Mouse (Mus musculus) heart, embryonic 13.5 days (tissue): ENCODE data around the gene Polr3c. TPM values are rescaled to one million over a fixed set of nuclear protein-coding genes. Genes with fewer than 3 reads are reported as not detected.
"Not testable (repeated sequence)": the region's sequence is repeated elsewhere in the genome, so short reads cannot be mapped to it uniquely, and the experiment has no call there.

ENCODE experiments used
- ATAC-seq: fragments of 200-750 bp; cut with Nextera tagmentation; 2 replicates; pipeline ENCODE4 v1.8.0; 2017; ENCODE audit warnings: moderate TSS enrichment; ENCODE audit not compliant: insufficient number of reproducible peaks, low FRiP score, low TSS enrichment; ENCODE audit errors: extremely low read depth
- H3K27ac ChIP-seq: fragments of 300-500 bp; sonication (generic); replicated peaks from 2 replicates; pipeline ENCODE4 v1.5.1; 2015; ENCODE audit warnings: moderate library complexity, mild to moderate bottlenecking, inconsistent platforms
- H3K27me3 ChIP-seq: fragments of 300-500 bp; sonication (generic); replicated peaks from 2 replicates; pipeline ENCODE4 v1.6.1; 2015; ENCODE audit warnings: mild to moderate bottlenecking, inconsistent platforms
- H3K36me3 ChIP-seq: fragments of 300-500 bp; sonication (generic); 2 replicates; pipeline ENCODE4 v1.6.1; 2015; ENCODE audit warnings: mild to moderate bottlenecking, inconsistent platforms
- H3K4me1 ChIP-seq: fragments of 300-500 bp; sonication (generic); 2 replicates; pipeline ENCODE4 v1.6.1; 2015; ENCODE audit warnings: inconsistent platforms
- H3K4me2 ChIP-seq: fragments of 300-500 bp; sonication (generic); 2 replicates; pipeline ENCODE4 v1.6.1; 2015; ENCODE audit warnings: inconsistent platforms, mild to moderate bottlenecking, moderate library complexity
- H3K4me3 ChIP-seq: fragments of 300-500 bp; sonication (generic); 2 replicates; pipeline ENCODE4 v1.5.1; 2015; ENCODE audit warnings: moderate library complexity, mild to moderate bottlenecking, inconsistent platforms
- H3K9ac ChIP-seq: fragments of 300-500 bp; sonication (generic); 2 replicates; pipeline ENCODE4 v1.6.1; 2015; ENCODE audit warnings: inconsistent platforms, mild to moderate bottlenecking, moderate library complexity
- H3K9me3 ChIP-seq: fragments of 300-500 bp; sonication (generic); 2 replicates; pipeline ENCODE4 v1.6.1; 2016; ENCODE audit warnings: inconsistent platforms
- WGBS: fragments of 180-500 bp; shearing (Covaris S2); methylation state at CpG from one replicate; pipeline ENCODE4 v1.1.7; 2015; ENCODE audit warnings: mixed read lengths; 5-methylcytosine and 5-hydroxymethylcytosine counted together
- polyA plus RNA-seq: library from polyadenylated mRNA; unstranded; fragments of >200 nt; fragmentation: Nextera tagmentation; extraction: Ambion mirVana; gene quantifications from 2 replicates; pipeline ENCODE4 v1.2.1, GENCODE M21; 2015

Polr3c gene
- polyA plus RNA-seq, 1 experiment from 2014 or later = 25.2 TPM

DNA sequence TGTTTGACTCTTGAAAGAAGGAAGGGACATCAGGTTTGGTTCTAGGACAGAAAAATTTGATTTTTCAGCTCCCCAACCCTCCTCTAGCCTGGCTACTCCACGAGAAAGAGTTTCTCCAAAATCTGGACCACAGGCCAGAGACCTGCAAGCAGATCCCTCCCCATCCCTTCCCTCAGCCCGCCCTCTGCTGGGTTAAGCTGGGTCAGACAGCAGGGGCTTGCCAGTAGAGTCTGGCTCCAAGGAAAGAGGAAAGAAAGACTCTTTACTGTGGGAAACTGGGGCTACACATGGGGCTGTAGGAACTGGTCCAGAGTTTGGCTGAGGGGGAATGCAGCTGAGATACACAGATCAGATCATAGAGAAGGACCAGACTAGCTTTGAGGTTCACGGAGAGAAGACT, 34.9 kb downstream of the Polr3c start:
- WGBS = 25% methylated on average over 3 of the region's 3 CpGs
- H3K9me3 ChIP-seq = no peaks in the 10 kb centered on the region
- no peak overlapping the region for H3K4me3 ChIP-seq
- no peak overlapping the region for H3K4me2 ChIP-seq
- H3K27ac ChIP-seq = no peak overlapping the region
- H3K9ac ChIP-seq = no peak overlapping the region
- ATAC-seq = no peak
- peaks cover 20% of the 10 kb centered on the region for H3K27me3 ChIP-seq
- H3K36me3 ChIP-seq = no peaks in the 10 kb centered on the region
- peaks cover 20% of the 10 kb centered on the region for H3K4me1 ChIP-seq

DNA sequence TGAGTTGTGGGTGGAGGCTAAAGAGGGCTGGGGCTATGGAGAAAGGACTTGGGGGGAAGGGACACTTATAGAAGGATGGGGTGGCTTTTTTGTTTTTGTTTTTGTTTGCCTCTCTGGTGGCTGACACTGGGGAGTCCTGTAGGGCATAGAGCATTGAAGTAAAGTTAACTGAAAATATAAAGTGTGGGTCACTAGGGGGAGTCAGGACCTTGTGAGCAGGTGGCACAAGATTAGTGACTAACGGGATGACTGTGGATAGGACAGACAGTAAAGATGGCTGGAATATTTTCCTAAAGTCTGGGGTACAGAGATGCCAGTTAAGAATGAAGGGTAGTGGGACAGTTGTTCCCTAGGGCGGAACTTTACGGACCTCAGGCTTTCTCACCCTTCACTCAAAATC, 37.1 kb downstream of the Polr3c start:
- Histone ChIP-seq H3K4me2 (no peak overlapping the region), H3K4me3 (no peak overlapping the region), H3K9ac (no peak overlapping the region), H3K27me3 (peaks cover 34% of the 10 kb centered on the region), H3K9me3 (no peaks in the 10 kb centered on the region), H3K27ac (no peak overlapping the region), H3K36me3 (no peaks in the 10 kb centered on the region), H3K4me1 (peaks cover 10% of the 10 kb centered on the region)
- WGBS = 42% methylated on average over 3 of the region's 3 CpGs
- no peak for ATAC-seq

DNA sequence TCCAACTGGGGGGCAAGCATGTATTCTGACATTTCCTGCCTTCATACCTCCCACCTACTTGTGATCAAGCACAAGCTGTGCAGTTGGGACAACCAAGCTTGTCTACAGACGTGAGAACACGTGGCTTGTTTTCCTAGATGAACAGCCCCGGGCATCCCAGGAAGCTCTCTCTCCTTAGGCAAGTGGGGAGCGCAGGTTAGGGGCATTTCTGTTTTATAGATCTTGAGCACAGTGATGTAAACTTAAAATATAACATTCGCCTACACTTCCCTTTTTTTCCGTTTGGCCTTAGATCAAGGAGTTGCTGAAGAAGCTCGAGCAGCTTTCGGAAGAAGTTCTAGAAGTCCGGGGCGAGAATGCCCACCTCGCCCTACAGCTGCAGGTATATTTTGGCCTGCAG, 38.6 kb downstream of the Polr3c start:
- no peaks in the 10 kb centered on the region for H3K36me3 ChIP-seq
- H3K27ac ChIP-seq = no peak overlapping the region
- no peak for ATAC-seq
- no peak overlapping the region for H3K4me2 ChIP-seq
- 74% methylated on average over 11 of the region's 11 CpGs for WGBS
- H3K4me3 ChIP-seq = no peak overlapping the region
- no peak overlapping the region for H3K9ac ChIP-seq
- peaks cover 48% of the 10 kb centered on the region for H3K27me3 ChIP-seq
- H3K9me3 ChIP-seq = no peaks in the 10 kb centered on the region
- H3K4me1 ChIP-seq = peaks cover 15% of the 10 kb centered on the region

DNA sequence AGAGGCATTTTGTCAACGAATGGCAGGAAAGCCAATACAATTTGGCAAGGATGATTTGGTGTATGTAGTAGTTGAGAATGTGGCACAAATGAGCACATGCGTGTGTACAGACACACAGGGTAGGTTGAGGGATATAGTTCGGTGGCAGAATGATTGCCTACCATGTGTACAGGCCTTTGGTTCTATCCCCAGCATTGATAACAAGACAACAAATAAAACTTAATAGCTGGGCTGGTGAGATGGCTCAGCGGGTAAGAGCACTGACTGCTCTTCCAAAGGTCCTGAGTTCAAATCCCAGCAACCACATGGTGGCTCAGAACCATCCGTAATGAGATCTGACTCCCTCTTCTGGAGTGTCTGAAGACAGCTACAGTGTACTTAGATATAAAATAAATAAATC, 41.4 kb downstream of the Polr3c start:
- H3K27me3 ChIP-seq = peaks cover 75% of the 10 kb centered on the region
- not testable (repeated sequence) for H3K9ac ChIP-seq, H3K36me3 ChIP-seq, H3K4me3 ChIP-seq, H3K9me3 ChIP-seq, ATAC-seq, H3K4me2 ChIP-seq, H3K27ac ChIP-seq
- WGBS = 86% methylated on average over 5 of the region's 5 CpGs
- H3K4me1 ChIP-seq = peaks cover 11% of the 10 kb centered on the region

DNA sequence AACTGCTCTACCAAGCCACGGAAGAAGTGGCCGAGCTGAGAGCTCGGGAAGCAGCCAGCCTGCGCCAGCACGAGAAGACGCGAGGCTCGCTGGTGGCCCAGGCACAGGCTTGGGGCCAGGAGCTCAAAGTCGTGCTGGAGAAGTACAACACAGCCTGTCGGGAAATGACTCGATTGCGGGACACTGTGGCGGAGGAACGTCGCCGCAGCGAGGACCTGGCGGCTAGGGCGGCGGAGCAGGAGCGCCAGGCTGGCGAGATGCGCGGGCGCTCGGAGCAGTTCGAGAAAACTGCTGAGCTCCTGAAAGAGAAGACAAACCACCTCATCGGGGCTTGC, 42.6 kb downstream of the Polr3c start:
- H3K4me1 ChIP-seq = peaks cover 11% of the 10 kb centered on the region
- H3K27ac ChIP-seq = no peak overlapping the region
- H3K36me3 ChIP-seq = no peaks in the 10 kb centered on the region
- peak overlapping the region; percentile 46 for H3K4me3 ChIP-seq
- WGBS = 6% methylated on average over 28 of the region's 28 CpGs
- peak overlapping the region; percentile 73 for H3K4me2 ChIP-seq
- ATAC-seq = no peak
- H3K27me3 ChIP-seq = peaks cover 83% of the 10 kb centered on the region
- no peaks in the 10 kb centered on the region for H3K9me3 ChIP-seq
- H3K9ac ChIP-seq = peak overlapping the region; percentile 74

DNA sequence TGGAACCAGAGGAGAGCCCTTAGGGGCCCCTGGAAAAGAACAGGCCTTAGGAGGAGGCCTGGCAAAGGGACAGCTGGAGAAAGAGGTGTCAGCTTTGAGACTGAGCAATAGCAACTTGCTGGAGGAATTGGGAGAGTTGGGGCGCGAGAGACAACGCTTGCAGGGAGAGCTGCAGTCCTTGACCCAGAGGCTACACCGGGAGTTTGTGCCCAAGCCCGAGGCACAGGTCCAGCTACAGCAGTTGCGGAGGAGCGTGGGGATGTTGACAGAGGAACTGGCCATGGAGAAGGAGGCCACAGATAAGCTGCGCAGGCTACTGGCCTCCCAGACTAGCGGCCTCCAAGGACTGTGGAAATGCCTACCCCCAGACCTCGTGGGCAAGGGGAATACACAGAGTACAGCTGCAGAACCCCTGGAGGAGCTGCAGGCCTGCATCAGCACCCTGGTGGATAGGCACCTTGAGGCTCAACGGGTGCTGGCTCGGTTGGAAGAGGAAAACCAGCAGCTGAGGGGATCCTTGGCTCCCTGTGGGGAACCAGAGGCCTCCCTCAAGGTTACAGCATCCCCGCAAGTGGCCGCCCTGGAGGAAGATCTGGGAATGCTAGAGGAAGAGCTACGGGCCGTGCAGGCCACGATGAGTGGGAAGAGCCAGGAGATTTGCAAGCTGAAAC, 43.1 kb downstream of the Polr3c start:
- Histone ChIP-seq H3K27me3 (peaks cover 83% of the 10 kb centered on the region), H3K9me3 (no peaks in the 10 kb centered on the region), H3K27ac (no peak overlapping the region), H3K9ac (peak overlapping the region; percentile 74), H3K4me3 (peak overlapping the region; percentile 46), H3K4me1 (peaks cover 13% of the 10 kb centered on the region), H3K36me3 (no peaks in the 10 kb centered on the region), H3K4me2 (peak overlapping the region; percentile 73)
- no peak for ATAC-seq
- WGBS = 37% methylated on average over 17 of the region's 17 CpGs

DNA sequence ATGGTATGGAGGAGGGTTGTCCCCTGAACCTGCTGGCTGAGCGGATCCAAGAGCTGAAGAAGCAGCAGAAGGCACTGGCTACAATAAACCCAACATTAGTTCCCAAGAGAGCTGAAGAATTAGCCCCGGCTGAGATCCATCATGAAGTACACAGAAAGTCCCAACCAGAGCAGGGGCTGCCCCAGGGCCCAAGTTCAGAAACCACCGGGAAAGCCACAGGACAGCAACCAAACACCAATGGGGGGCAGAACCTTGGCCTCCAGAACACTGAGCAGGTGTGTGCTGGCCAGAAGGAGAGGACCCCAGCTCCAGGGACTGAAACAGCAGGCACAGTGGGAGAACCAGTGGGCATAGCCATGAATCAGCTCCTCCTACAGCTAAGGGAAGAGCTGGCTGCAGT, 43.9 kb downstream of the Polr3c start:
- Histone ChIP-seq H3K36me3 (no peaks in the 10 kb centered on the region), H3K4me2 (no peak overlapping the region), H3K4me3 (no peak overlapping the region), H3K27ac (no peak overlapping the region), H3K9me3 (no peaks in the 10 kb centered on the region), H3K9ac (no peak overlapping the region), H3K4me1 (peaks cover 20% of the 10 kb centered on the region), H3K27me3 (peaks cover 84% of the 10 kb centered on the region)
- ATAC-seq = no peak
- WGBS = 74% methylated on average over 3 of the region's 3 CpGs

DNA sequence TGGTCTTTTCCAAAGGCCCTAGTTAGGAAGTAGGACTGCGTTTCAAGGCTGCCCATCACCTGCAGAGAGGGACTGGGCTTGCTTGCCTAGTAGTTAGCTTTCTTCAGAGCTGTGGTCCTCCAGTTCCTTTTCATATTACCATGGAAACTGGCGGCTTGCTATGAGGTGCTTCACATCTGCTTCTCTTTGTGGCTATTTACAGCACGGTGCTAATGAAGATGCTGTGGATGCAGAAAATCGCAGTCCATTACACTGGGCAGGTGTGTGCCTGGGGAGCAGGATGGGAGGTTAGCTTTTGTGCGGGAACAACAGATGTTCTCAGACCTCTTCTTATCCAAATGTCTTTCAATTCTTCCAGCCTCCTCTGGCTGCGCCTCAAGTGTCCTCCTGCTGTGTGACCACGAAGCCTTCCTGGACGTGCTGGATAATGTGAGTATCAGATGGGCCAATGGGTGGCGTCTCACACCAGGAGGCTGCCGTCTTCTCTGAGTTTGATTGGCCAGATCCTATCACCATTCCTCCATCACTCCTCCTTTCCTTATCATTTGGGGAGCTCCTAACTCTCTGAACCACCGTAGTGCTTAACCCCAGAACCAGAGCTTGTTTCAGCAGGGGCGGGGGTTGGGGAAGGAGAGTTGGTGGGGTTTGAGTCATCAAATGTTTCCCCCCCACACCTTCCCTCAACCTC, 47.0 kb downstream of the Polr3c start:
- H3K27me3 ChIP-seq = peaks cover 73% of the 10 kb centered on the region
- no peaks in the 10 kb centered on the region for H3K36me3 ChIP-seq
- peaks cover 20% of the 10 kb centered on the region for H3K4me1 ChIP-seq
- no peaks in the 10 kb centered on the region for H3K9me3 ChIP-seq
- no peak overlapping the region for H3K4me2 ChIP-seq
- H3K9ac ChIP-seq = no peak overlapping the region
- H3K4me3 ChIP-seq = no peak overlapping the region
- WGBS = 21% methylated on average over 12 of the region's 12 CpGs
- no peak for ATAC-seq
- no peak overlapping the region for H3K27ac ChIP-seq

DNA sequence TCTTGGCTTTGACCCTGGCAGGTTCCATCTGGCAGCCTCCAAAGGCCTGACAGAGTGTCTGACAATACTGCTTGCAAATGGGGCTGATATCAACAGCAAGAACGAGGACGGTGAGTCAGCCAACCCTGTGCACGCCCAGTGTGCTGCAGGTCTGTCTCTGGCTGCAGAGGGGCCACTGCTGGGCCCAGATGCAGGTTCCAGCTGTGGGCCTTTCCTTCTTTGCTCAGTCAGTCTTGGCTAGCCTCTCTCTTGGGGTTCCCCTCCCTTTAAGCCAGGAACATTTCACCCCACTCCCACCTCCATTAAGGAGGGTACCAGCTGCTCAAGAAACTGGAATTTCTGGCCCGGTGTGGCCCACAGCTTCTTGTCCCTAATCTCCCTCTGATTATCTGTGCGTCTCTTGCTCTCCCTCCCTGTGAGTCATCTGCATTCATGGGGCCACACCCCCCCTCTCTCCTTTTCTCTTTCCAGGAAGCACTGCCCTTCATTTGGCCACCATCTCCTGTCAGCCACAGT, 48.2 kb downstream of the Polr3c start:
- Histone ChIP-seq H3K4me2 (no peak overlapping the region), H3K4me3 (no peak overlapping the region), H3K9me3 (no peaks in the 10 kb centered on the region), H3K27ac (no peak overlapping the region), H3K36me3 (no peaks in the 10 kb centered on the region), H3K4me1 (peaks cover 10% of the 10 kb centered on the region), H3K27me3 (peaks cover 65% of the 10 kb centered on the region), H3K9ac (no peak overlapping the region)
- 12% methylated on average over 5 of the region's 5 CpGs for WGBS
- no peak for ATAC-seq

DNA sequence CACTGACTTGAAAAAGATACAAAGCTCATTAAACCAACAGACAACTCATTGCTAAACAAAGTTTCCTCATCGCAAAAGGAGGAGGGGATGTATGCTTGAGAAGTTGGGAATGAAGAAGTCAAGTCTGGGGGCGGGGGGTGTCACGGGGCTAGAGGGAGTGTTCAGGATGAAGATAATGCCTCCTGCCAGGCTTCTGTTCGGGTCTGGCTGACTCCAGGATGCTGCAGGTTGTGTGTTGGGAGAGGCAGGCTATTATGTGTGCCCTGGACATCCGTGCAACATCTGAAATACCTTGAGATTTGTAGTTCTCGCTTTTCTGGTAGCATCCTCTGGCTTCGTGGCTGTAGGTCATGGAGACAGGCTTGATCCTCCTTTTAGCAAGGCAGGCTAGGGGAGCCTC, 49.0 kb downstream of the Polr3c start:
- peaks cover 58% of the 10 kb centered on the region for H3K27me3 ChIP-seq
- H3K36me3 ChIP-seq = no peaks in the 10 kb centered on the region
- WGBS = 58% methylated on average over 7 of the region's 7 CpGs
- no peak overlapping the region for H3K27ac ChIP-seq
- no peak for ATAC-seq
- no peak overlapping the region for H3K4me3 ChIP-seq
- H3K9ac ChIP-seq = no peak overlapping the region
- 0 out of 2 replicates have a peak, but pooled peaks cover 8% of the 10 kb centered on the region for H3K4me1 ChIP-seq
- H3K4me2 ChIP-seq = no peak overlapping the region
- no peaks in the 10 kb centered on the region for H3K9me3 ChIP-seq

DNA sequence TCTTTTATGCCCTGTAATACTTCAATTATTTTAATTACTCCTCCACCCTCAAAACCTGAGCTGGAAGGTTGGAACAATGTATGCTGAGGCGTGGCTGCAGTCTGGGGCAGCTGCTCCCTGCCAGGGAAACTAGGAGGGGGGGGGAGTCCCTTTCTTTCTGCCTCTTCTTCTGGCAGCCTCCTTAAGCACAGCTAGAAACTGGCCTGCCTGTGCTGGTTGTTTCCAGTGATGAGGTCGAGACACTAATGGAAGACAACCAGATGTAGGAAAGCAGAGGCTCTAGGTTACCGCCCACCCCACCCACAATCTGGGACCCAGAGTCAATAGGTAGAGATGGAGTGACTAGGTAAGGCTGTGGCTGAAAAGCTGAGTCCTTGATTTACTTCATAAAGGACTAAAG, 51.7 kb downstream of the Polr3c start:
- Histone ChIP-seq H3K9me3 (no peaks in the 10 kb centered on the region), H3K4me3 (no peak overlapping the region), H3K27ac (no peak overlapping the region), H3K4me1 (peaks cover 11% of the 10 kb centered on the region), H3K4me2 (no peak overlapping the region), H3K36me3 (no peaks in the 10 kb centered on the region), H3K27me3 (peaks cover 50% of the 10 kb centered on the region), H3K9ac (no peak overlapping the region)
- WGBS = 64% methylated on average over 3 of the region's 3 CpGs
- no peak for ATAC-seq

DNA sequence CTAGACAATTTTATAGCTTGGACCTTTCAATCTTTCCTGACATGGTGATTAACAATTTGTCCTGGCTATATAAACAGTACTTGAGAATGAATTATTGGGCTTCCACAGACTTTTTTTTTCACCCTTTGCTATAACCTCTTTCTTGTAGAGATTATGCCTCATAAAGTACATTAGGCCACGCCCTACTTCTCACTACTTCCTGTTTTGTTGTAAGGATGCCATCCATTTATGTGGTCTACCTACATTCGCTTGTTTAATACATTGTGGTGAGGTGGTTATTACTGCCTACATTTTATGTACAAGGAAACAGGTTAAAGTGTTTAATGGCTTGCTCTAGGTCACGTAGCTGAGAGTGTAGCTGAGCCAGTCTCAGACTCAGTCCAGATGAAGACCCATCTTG, 52.3 kb downstream of the Polr3c start:
- no peak overlapping the region for H3K27ac ChIP-seq
- H3K4me1 ChIP-seq = peaks cover 16% of the 10 kb centered on the region
- no peak overlapping the region for H3K4me2 ChIP-seq
- no peak for ATAC-seq
- H3K9ac ChIP-seq = no peak overlapping the region
- no peak overlapping the region for H3K4me3 ChIP-seq
- whole genome bisulfite sequencing = 83% methylated on average over 3 of the region's 3 CpGs
- H3K9me3 ChIP-seq = no peaks in the 10 kb centered on the region
- H3K27me3 ChIP-seq = peaks cover 45% of the 10 kb centered on the region
- no peaks in the 10 kb centered on the region for H3K36me3 ChIP-seq
